Mouse (Mus musculus) forebrain, embryonic 14.5 days (tissue): ENCODE measurements at regions not wholly inside any gene's neighbourhood (a gene's known extent, or its start where the extent isn't known, plus 50 kb on each side); places are given as distances from the start of the nearest gene placed in this dataset.
A peak's percentile ranks its signal among the peaks of the same experiment; 100 is the strongest.

Source experiments
- ATAC-seq: fragments of 200-750 bp; cut with Nextera tagmentation; 2 replicates; pipeline ENCODE4 v1.8.0; 2017; ENCODE audit warnings: mild to moderate bottlenecking, moderate library complexity
- DNase-seq: peaks from one replicate; pipeline ENCODE4 v3.0.0-alpha.2; 2015; ENCODE audit warnings: low spot score
- H3K27ac ChIP-seq: fragments of 300-500 bp; sonication (generic); 2 replicates; pipeline ENCODE4 v1.5.1; 2014; ENCODE audit warnings: low read depth, mild to moderate bottlenecking, control low read depth, low read length, moderate library complexity
- H3K27me3 ChIP-seq: fragments of 300-500 bp; sonication (generic); replicated peaks from 2 replicates; pipeline ENCODE4 v1.6.1; 2014; ENCODE audit warnings: low read length, control low read depth, mixed read lengths; ENCODE audit not compliant: control insufficient read depth, insufficient read depth
- H3K36me3 ChIP-seq: fragments of 300-500 bp; sonication (generic); 2 replicates; pipeline ENCODE4 v1.6.1; 2014; ENCODE audit warnings: low read length, control low read depth; ENCODE audit not compliant: control insufficient read depth, insufficient read depth
- H3K4me1 ChIP-seq: fragments of 300-500 bp; sonication (generic); 2 replicates; pipeline ENCODE4 v1.6.1; 2014; ENCODE audit warnings: antibody characterized with exemption, low read length, control low read depth; ENCODE audit not compliant: control insufficient read depth, insufficient read depth
- H3K4me2 ChIP-seq: fragments of 300-500 bp; sonication (generic); 2 replicates; pipeline ENCODE4 v1.6.1; 2014; ENCODE audit warnings: mild to moderate bottlenecking, control low read depth, low read length
- H3K4me3 ChIP-seq: fragments of 300-500 bp; sonication (generic); 2 replicates; pipeline ENCODE4 v1.5.1; 2014; ENCODE audit warnings: low read depth, low read length, control low read depth
- H3K9ac ChIP-seq: fragments of 300-500 bp; sonication (generic); 2 replicates; pipeline ENCODE4 v1.6.1; 2014; ENCODE audit warnings: mild to moderate bottlenecking, low read length, control low read depth, moderate library complexity
- H3K9me3 ChIP-seq: fragments of 300-500 bp; sonication (generic); replicated peaks from 2 replicates; pipeline ENCODE4 v1.6.1; 2016; ENCODE audit warnings: low read length, control low read depth, mixed read lengths; ENCODE audit not compliant: control insufficient read depth
- WGBS: fragments of 180-500 bp; shearing (Covaris S2); extraction: QIAGEN DNeasy Blood & Tissue Kit; methylation state at CpG from one replicate; pipeline ENCODE4 v1.1.7; 2014; 5-methylcytosine and 5-hydroxymethylcytosine counted together

- DNase-seq (no peak), ATAC-seq (no peak)
- Histone ChIP-seq H3K4me3 (no peak overlapping the region), H3K27ac (no peak overlapping the region), H3K9ac (no peak overlapping the region), H3K9me3 (no peaks in the 10 kb centered on the region), H3K36me3 (no peaks in the 10 kb centered on the region), H3K4me1 (no peaks in the 10 kb centered on the region), H3K27me3 (peaks cover 7% of the 10 kb centered on the region; the same call in 1 of the 2 replicates), H3K4me2 (no peak overlapping the region)
- WGBS = 84% methylated on average over 6 of the region's 6 CpGs
These were observed 69.4 kb downstream of the Uncx start for GRCm38 (mm10) chr5:139612676-139613075.

GRCm38 (mm10) chr5:139613601-139614000 lies 70.3 kb downstream of the Uncx start:
- no peak overlapping the region for H3K9ac ChIP-seq

GRCm38 (mm10) chr5:139619301-139620161 lies 76.2 kb downstream of the Uncx start:
- Histone ChIP-seq H3K36me3 (no peaks in the 10 kb centered on the region), H3K4me1 (no peaks in the 10 kb centered on the region), H3K9ac (no peak overlapping the region), H3K4me3 (no peak overlapping the region), H3K27me3 (peaks cover 41% of the 10 kb centered on the region), H3K4me2 (peak overlapping the region; percentile 5; the same call in 1 of the 2 replicates), H3K9me3 (no peaks in the 10 kb centered on the region), H3K27ac (no peak overlapping the region)
- WGBS = 16% methylated on average over 36 of the region's 36 CpGs
- DNase-seq (no peak), ATAC-seq (no peak)

More at GRCm38 (mm10) chr5:139613601-139614000, 70.3 kb downstream of the Uncx start:
- no peak overlapping the region for H3K27ac ChIP-seq
- H3K4me3 ChIP-seq = no peak overlapping the region
- DNase-seq (no peak), ATAC-seq (no peak)
- no peak overlapping the region for H3K4me2 ChIP-seq
- 80% methylated on average over 5 of the region's 5 CpGs for WGBS
- no peaks in the 10 kb centered on the region for H3K9me3 ChIP-seq
- peaks cover 9% of the 10 kb centered on the region for H3K27me3 ChIP-seq
- H3K36me3 ChIP-seq = no peaks in the 10 kb centered on the region
- no peaks in the 10 kb centered on the region for H3K4me1 ChIP-seq

DNA sequence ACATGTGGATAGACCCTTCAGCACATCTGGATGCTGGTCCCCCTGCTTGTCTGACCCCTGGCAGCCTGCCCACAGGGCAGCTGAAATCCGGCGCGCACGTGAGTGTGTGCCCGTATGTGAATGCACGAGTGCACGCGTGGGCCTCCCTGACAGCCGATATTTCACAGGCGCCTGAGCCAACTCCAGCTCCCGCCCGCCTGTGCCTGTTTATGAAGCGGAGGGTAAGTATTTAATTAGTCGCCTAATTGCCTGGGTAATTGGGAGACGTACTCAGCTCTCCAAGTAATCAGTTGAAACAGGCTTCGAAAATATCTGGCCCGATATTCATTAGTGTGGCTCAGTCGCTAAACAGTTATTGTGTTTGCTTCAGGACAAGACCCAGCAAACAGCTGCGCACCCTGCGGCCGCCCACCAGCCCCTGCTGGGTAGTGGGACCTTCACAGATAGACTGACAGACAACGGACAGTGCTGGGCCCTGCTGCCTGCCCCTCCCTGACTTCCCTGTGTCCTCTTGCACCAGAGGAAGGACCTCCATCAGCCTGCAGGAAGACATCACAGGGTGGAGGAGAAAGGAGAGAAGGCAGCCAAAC lies 82.7 kb downstream of the Uncx start:
- Histone ChIP-seq H3K4me1 (peaks cover 3% of the 10 kb centered on the region; the same call in 1 of the 2 replicates), H3K4me2 (no peak overlapping the region), H3K27ac (peak overlapping the region; percentile 46; the same call in 1 of the 2 replicates), H3K36me3 (no peaks in the 10 kb centered on the region), H3K9me3 (no peaks in the 10 kb centered on the region), H3K27me3 (peaks cover 47% of the 10 kb centered on the region), H3K9ac (no peak overlapping the region), H3K4me3 (no peak overlapping the region)
- peak; percentile 94 for DNase-seq
- WGBS = 11% methylated on average over 22 of the region's 22 CpGs
- ATAC-seq = peak; percentile 85

DNA sequence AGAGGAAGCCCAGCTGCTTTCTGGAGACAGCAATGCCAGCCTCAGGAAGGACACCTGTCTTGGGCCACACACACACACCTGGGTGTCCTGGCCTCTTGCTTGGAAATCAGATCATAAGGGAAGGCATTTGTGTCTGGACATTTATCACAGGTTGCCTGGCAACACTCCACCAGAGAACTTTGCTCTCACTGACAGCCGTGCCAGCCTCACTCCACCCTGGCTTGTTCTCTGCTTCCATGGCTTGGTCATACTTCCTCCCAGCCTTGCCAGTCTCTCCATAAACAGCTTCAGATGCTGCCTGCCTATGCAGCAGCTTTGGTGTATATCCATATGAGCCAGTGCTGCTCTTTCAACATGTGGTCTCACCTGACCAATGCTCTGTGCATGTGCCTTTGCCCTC lies 84.3 kb downstream of the Uncx start:
- no peak for ATAC-seq

DNA sequence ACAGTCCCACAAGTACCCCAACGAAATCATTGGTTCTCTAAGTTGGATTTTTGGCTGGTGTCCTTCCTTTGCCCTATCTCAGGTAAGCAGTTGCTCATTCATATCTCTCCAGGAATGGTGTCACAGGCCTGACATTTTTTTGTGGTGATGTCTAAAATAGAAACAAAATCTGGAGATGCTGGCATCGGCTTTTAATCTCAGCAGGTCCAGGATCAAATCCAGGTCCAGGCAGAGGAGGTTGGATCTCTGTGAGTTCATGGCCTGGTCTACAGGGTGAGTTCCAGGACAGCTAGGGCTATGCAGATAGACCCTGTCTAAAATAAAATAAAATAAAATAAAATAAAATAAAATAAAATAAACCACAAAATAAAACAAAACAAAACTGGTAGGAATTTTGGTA lies 93.7 kb downstream of the Uncx start:
- no peak for ATAC-seq
- WGBS = 88% methylated on average over 2 of the region's 2 CpGs

More for the DNA sequence above, 84.3 kb downstream of the Uncx start:
- Histone ChIP-seq H3K4me3 (no peak overlapping the region), H3K9me3 (no peaks in the 10 kb centered on the region), H3K27ac (no peak overlapping the region), H3K4me1 (peaks cover 3% of the 10 kb centered on the region; the same call in 1 of the 2 replicates), H3K9ac (no peak overlapping the region), H3K4me2 (no peak overlapping the region), H3K36me3 (no peaks in the 10 kb centered on the region), H3K27me3 (peaks cover 42% of the 10 kb centered on the region)
- no peak for DNase-seq
- WGBS = 83% methylated on average over 1 of the region's 1 CpGs

DNA sequence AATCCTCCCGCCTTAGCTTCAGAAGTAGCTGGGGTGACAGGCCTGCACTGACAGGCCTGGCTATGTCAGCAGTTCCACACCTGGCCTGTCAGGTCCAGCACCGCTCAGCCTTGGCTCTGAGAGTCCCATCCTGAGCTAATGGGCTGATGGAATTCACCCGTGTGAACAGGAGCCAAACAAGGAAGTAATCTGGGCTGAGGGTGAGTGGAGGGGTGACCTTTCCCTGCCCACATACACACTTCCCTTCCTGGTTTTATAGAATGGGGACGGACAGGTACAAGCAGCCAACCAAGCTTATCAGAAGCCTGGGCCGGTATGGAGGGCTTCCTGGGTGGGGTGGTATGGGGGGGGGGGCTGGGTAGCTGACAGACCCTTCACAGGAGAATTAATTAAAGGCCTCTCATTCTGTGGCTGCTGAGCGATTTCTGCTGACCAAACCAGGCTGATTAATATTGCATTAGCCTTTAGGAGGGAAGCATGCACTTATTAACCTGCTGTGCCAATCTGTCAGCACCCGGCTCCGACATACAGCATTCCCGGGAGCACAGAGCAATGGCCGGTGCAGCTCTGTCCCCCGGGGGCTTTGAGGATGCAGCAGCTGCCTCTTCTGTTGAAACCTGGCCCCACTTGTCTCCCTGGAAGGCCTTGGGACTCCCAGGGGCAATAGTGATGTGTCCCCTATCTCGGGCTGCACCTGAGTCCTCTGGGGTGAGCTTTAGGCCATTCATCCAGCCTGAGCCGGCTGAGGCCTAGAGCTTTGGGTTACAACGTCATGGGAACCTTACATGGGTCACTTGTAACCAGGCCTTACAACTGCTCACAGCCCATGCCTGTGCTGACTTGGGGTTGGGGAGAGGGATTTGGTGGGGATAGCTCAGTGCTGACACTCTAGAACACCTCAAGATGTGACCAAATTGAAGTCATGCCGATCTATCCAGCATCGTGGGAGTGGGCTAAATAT lies 95.2 kb downstream of the Micall2 start:
- Histone ChIP-seq H3K9ac (no peak overlapping the region), H3K9me3 (no peaks in the 10 kb centered on the region), H3K4me1 (no peaks in the 10 kb centered on the region), H3K4me2 (no peak overlapping the region), H3K36me3 (no peaks in the 10 kb centered on the region), H3K27me3 (no peaks in the 10 kb centered on the region), H3K27ac (no peak overlapping the region), H3K4me3 (no peak overlapping the region)
- no peak for ATAC-seq
- DNase-seq = no peak
- WGBS = 69% methylated on average over 16 of the region's 16 CpGs

More for the DNA sequence above, 93.7 kb downstream of the Uncx start:
- H3K9ac ChIP-seq = no peak overlapping the region
- H3K4me3 ChIP-seq = no peak overlapping the region
- no peaks in the 10 kb centered on the region for H3K9me3 ChIP-seq
- H3K27me3 ChIP-seq = no peaks in the 10 kb centered on the region
- H3K4me1 ChIP-seq = no peaks in the 10 kb centered on the region
- no peaks in the 10 kb centered on the region for H3K36me3 ChIP-seq
- H3K27ac ChIP-seq = no peak overlapping the region
- no peak for DNase-seq
- no peak overlapping the region for H3K4me2 ChIP-seq

DNA sequence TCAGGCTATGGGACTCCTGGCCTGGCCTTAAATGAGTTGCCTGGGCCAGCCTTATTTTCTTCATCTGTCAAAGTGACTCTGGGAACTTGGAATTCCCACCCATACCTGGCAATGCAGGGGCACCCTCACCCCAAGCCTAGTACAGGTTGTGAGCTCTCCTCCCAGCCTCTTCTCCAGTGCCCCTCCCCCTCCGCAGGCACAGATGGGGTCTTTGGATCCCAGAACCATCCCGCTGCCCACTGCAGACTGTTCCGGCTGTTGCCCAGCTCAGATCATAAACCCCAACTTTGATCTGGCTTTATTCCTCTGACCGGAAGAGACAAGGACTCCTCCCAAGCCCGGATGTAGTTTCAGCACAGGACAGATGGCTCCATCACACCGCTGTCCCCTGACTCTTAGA lies 91.3 kb downstream of the Micall2 start:
- ATAC-seq (no peak), DNase-seq (no peak)
- Histone ChIP-seq H3K27me3 (0 out of 2 replicates have a peak, but pooled peaks cover 4% of the 10 kb centered on the region), H3K36me3 (no peaks in the 10 kb centered on the region), H3K9me3 (no peaks in the 10 kb centered on the region), H3K9ac (no peak overlapping the region), H3K4me3 (no peak overlapping the region), H3K4me2 (no peak overlapping the region), H3K27ac (no peak overlapping the region), H3K4me1 (no peaks in the 10 kb centered on the region)
- 88% methylated on average over 6 of the region's 6 CpGs for WGBS
